In genomic region chr10:100019246-100020195, GRCm38 (mm10) we compare ENCODE assay signal across 11 mouse cellular contexts. TPM values are rescaled to one million over a fixed set of nuclear protein-coding genes. Genes with fewer than 3 reads are reported as not detected.
DNase-seq lines count a peak whose midpoint lies in the region; ATAC-seq and TF ChIP-seq lines count a peak whose summit lies in the region.
"Had no signal": no experiment of that assay in that cellular context is flagged by ENCODE, and none has a peak within 500 bp of the region (broad histone marks: within the 10 kb centered on the region; RNA-seq: fewer than 3 reads in every experiment).

No protein-coding gene starts in this region.

- peak overlapping the region; percentile 38; the same call in 1 of the 2 replicates for H3K9ac ChIP-seq in heart, embryonic 14.5 days (ENCODE audit: low read length)
- H3K9ac ChIP-seq in ES-E14 (ENCODE audit: insufficient read depth, low read depth, low read length, poor library complexity, severe bottlenecking): no peak overlapping the region

- ATAC-seq in heart, embryonic 14.5 days (ENCODE audit: insufficient number of reproducible peaks, insufficient read depth, low FRiP score, low read depth): no peak
- no peak for ATAC-seq in cerebellum, adult (ENCODE audit: insufficient number of reproducible peaks, low FRiP score, low TSS enrichment)

- WGBS in heart, embryonic 14.5 days: 57% methylated on average over 17 of the region's 17 CpGs

- DNase-seq in heart, postnatal 14 days: no peak
- DNase-seq in layer of hippocampus, adult 2 months (ENCODE audit: low spot score in 2 of 2): no peak
- DNase-seq in layer of hippocampus, adult 18-20 months (ENCODE audit: low spot score in 2 of 2): no peak
- no peak for DNase-seq in ES-E14 (ENCODE audit: low read depth, low spot score)
- peak; percentile 78 for DNase-seq in fat pad, adult 2 months (ENCODE audit: extremely low read depth, low read depth, low spot score)
- DNase-seq in B cell, adult 2 months: no peak
- DNase-seq: right cerebral cortex, postnatal 4 days had no signal

- intact Hi-C loops in heart, postnatal 14 days (cut with DNase I): loop anchor here (5.0 kb wide), 5 partner anchors 33 to 153 kb away; no protein-coding TSS in a partner anchor

- H3K4me2 ChIP-seq in heart, embryonic 14.5 days (ENCODE audit: low read length): peak overlapping the region; percentile 29

- H3K27me3 ChIP-seq in heart, embryonic 14.5 days (ENCODE audit: control insufficient read depth, insufficient read depth, low read length): no peaks in the 10 kb centered on the region; the same call in 1 of the 2 replicates

- H3K9me3 ChIP-seq in heart, embryonic 14.5 days (ENCODE audit: control insufficient read depth, low read length): no peaks in the 10 kb centered on the region
- H3K9me3 ChIP-seq in ES-E14 (ENCODE audit: control insufficient read depth, insufficient read depth, low read depth, low read length): no peaks in the 10 kb centered on the region

- in situ Hi-C loops in ES-E14 (cut with MboI; ENCODE audit: low sequenced_read_pairs in 2 of 2, unreplicated experiment in 2 of 2): no loop called here

- H3K4me1 ChIP-seq in heart, embryonic 14.5 days (ENCODE audit: control insufficient read depth in 2 of 2, insufficient read depth in 2 of 2, low read length in 2 of 2): peaks cover 4 to 33% of the 10 kb centered on the region in 2 experiments
- peaks cover 2 to 3% of the 10 kb centered on the region in 2 experiments; a peak in 2 of 4 replicates for H3K4me1 ChIP-seq in ES-E14 (ENCODE audit: control insufficient read depth in 2 of 2, insufficient read depth in 2 of 2, low read length in 2 of 2, poor library complexity in 1 of 2)

- H3K36me3 ChIP-seq in heart, embryonic 14.5 days (ENCODE audit: control insufficient read depth, insufficient read depth, low read length): no peaks in the 10 kb centered on the region
- H3K36me3 ChIP-seq in ES-E14 (ENCODE audit: control insufficient read depth, insufficient read depth, low read length, poor library complexity, severe bottlenecking): no peaks in the 10 kb centered on the region

- H3K27ac ChIP-seq in heart, embryonic 14.5 days (replicated peaks in 1 of 2; ENCODE audit: control insufficient read depth in 1 of 2, insufficient read depth in 1 of 2, low read depth in 2 of 2, low read length in 2 of 2): 0 out of 4 replicates have a peak overlapping the region, but pooled peaks of 1 of the 2 experiments have one; percentile 9
- H3K27ac ChIP-seq in layer of hippocampus, adult 2 months: no peak overlapping the region
- no peak overlapping the region for H3K27ac ChIP-seq in ES-E14 (ENCODE audit: insufficient read depth, low read depth, low read length, poor library complexity, severe bottlenecking)

- H3K4me3 ChIP-seq in heart, embryonic 14.5 days (ENCODE audit: control insufficient read depth in 1 of 2, insufficient read depth in 1 of 2, low read depth in 1 of 2, low read length in 2 of 2): no peak overlapping the region
- H3K4me3 ChIP-seq in layer of hippocampus, adult 2 months: peak overlapping the region; percentile 28
- no peak overlapping the region for H3K4me3 ChIP-seq in ES-E14 (ENCODE audit: insufficient read depth in 1 of 2, low read depth in 1 of 2, low read length in 2 of 2, poor library complexity in 1 of 2, severe bottlenecking in 1 of 2)
- H3K4me3 ChIP-seq: erythroblast, embryonic 14.5 days had no signal

- no peak for TF ChIP-seq CTCF in layer of hippocampus, adult 2 months (conservative IDR thresholded peaks at IDR 0.05)

TF ChIP-seq in ES-E14, 5 proteins besides CTCF, POLR2A, EP300 and RAD21:
- TF ChIP-seq ZC3H11A (IDR thresholded peaks at IDR 0.05; ENCODE audit: borderline replicate concordance, low read depth, low read length) (no peak), MAFK (IDR thresholded peaks at IDR 0.05; ENCODE audit: insufficient read depth, low read depth, low read length) (no peak), ZNF384 (IDR thresholded peaks at IDR 0.05; ENCODE audit: low read depth, low read length) (peak; percentile 14; the same call in 1 of the 2 replicates), CHD2 (IDR thresholded peaks at IDR 0.05; ENCODE audit: low read depth, low read length) (no peak), HCFC1 (IDR thresholded peaks at IDR 0.05; ENCODE audit: borderline replicate concordance, insufficient read depth, low read length) (no peak)

RNA-seq across cellular contexts. Expression of gene Kitl, which starts 4.1 kb away (rescaled TPM):
- polyA plus RNA-seq in heart, embryonic 14.5 days (2014; fragmentation: Nextera tagmentation; extraction: Ambion mirVana): 15.6 and 19.8 TPM in 2 replicates
- 100 to 1,000 TPM; 109 to 118 TPM for total RNA-seq in heart, postnatal 14 days (2021)
- 10 to 100 TPM; 21.4 to 21.6 TPM for total RNA-seq in layer of hippocampus, adult 2 months (2021)
- total RNA-seq in layer of hippocampus, adult 18-20 months (2021): 10 to 100 TPM; 23.6 to 24.8 TPM
- 6.5 and 8.7 TPM in 2 replicates for total RNA-seq in ES-E14 (2012; rRNA removed)
- total RNA-seq: megakaryocyte-erythroid progenitor cell, adult 5-6 weeks had no signal
- polyA plus RNA-seq: erythroblast, embryonic 14.5 days had no signal

Comparison
In these comparisons a context has a peak if more than half of its experiments do, and no peak if none do; other contexts are left out.
1. RNA of gene Kitl, which starts 4.1 kb away (total RNA-seq): 109 to 118 TPM in heart, postnatal 14 days; 23.6 to 24.8 TPM in layer of hippocampus, adult 18-20 months, 21.4 to 21.6 TPM in layer of hippocampus, adult 2 months and 6.5 to 8.7 TPM in ES-E14; every median in the first group is over 4 times any median in the second.